Mouse (Mus musculus) kidney, embryonic 14.5 days (tissue): Measurements from ENCODE around the gene Ifi202b. TPM values are rescaled to one million over a fixed set of nuclear protein-coding genes. Genes with fewer than 3 reads are reported as not detected.
"Not testable (repeated sequence)": the region's sequence is repeated elsewhere in the genome, so short reads cannot be mapped to it uniquely, and the experiment has no call there.

Experiments
- ATAC-seq: fragments of 200-750 bp; cut with Nextera tagmentation; 2 replicates; pipeline ENCODE4 v1.8.0; 2017; ENCODE audit warnings: moderate number of reproducible peaks, mild to moderate bottlenecking, moderate TSS enrichment, moderate library complexity; ENCODE audit not compliant: low FRiP score, low TSS enrichment
- H3K27ac ChIP-seq: fragments of 300-500 bp; sonication (generic); 2 replicates; pipeline ENCODE4 v1.5.1; 2014; ENCODE audit warnings: low read depth, mild to moderate bottlenecking, low read length, moderate library complexity, mixed read lengths
- H3K27me3 ChIP-seq: fragments of 300-500 bp; sonication (generic); 2 replicates; pipeline ENCODE4 v1.6.1; 2014; ENCODE audit warnings: mild to moderate bottlenecking, low read length; ENCODE audit not compliant: control insufficient read depth, insufficient read depth
- H3K36me3 ChIP-seq: fragments of 300-500 bp; sonication (generic); 2 replicates; pipeline ENCODE4 v1.6.1; 2014; ENCODE audit warnings: low read length, mixed read lengths; ENCODE audit not compliant: control insufficient read depth, insufficient read depth
- H3K4me1 ChIP-seq: fragments of 300-500 bp; sonication (generic); 2 replicates; pipeline ENCODE4 v1.6.1; 2014; ENCODE audit warnings: low read length, mixed read lengths; ENCODE audit not compliant: control insufficient read depth, insufficient read depth
- H3K4me2 ChIP-seq: fragments of 300-500 bp; sonication (generic); replicated peaks from 2 replicates; pipeline ENCODE4 v1.6.1; 2014; ENCODE audit warnings: low read depth, mild to moderate bottlenecking, low read length
- H3K4me3 ChIP-seq: fragments of 300-500 bp; sonication (generic); 2 replicates; pipeline ENCODE4 v1.5.1; 2014; ENCODE audit warnings: mild to moderate bottlenecking, low read length
- H3K9ac ChIP-seq: fragments of 300-500 bp; sonication (generic); 2 replicates; pipeline ENCODE4 v1.6.1; 2014; ENCODE audit warnings: low read depth, mild to moderate bottlenecking, low read length, moderate library complexity
- H3K9me3 ChIP-seq: fragments of 300-500 bp; sonication (generic); 2 replicates; pipeline ENCODE4 v1.6.1; 2016; ENCODE audit warnings: low read length; ENCODE audit not compliant: control insufficient read depth
- WGBS: fragments of 180-500 bp; shearing (Covaris S2); extraction: QIAGEN DNeasy Blood & Tissue Kit; methylation state at CpG from one replicate; pipeline ENCODE4 v1.1.7; 2014; 5-methylcytosine and 5-hydroxymethylcytosine counted together
- polyA plus RNA-seq: library from polyadenylated mRNA; unstranded; fragments of >200 nt; fragmentation: Nextera tagmentation; extraction: Ambion mirVana; gene quantifications from 2 replicates; pipeline ENCODE4 v1.2.1, GENCODE M21; 2014

Gene Ifi202b
- polyA plus RNA-seq, 1 experiment from 2014 or later: not detected

GRCm38 (mm10) chr1:173959998-173960397, 22.5 kb downstream of the Ifi202b start:
- 38% methylated on average over 3 of the region's 3 CpGs for WGBS

GRCm38 (mm10) chr1:173955839-173956527, 26.6 kb downstream of the Ifi202b start:
- ATAC-seq, H3K4me1 ChIP-seq, H3K27ac ChIP-seq, H3K27me3 ChIP-seq, H3K4me3 ChIP-seq, H3K36me3 ChIP-seq, H3K4me2 ChIP-seq, H3K9me3 ChIP-seq, H3K9ac ChIP-seq: not testable (repeated sequence)
- 37% methylated on average over 3 of the region's 3 CpGs for WGBS

More at GRCm38 (mm10) chr1:173959998-173960397, 22.5 kb downstream of the Ifi202b start:
- H3K27me3 ChIP-seq, H3K36me3 ChIP-seq, H3K27ac ChIP-seq, H3K9ac ChIP-seq, H3K9me3 ChIP-seq, H3K4me3 ChIP-seq, H3K4me1 ChIP-seq, ATAC-seq, H3K4me2 ChIP-seq: not testable (repeated sequence)

GRCm38 (mm10) chr1:173955071-173955796, 27.3 kb downstream of the Ifi202b start:
- no peak for ATAC-seq
- WGBS: 97% methylated on average over 2 of the region's 2 CpGs

GRCm38 (mm10) chr1:173953563-173953962, 29.0 kb downstream of the Ifi202b start:
- ATAC-seq: no peak
- H3K4me1 ChIP-seq: no peaks in the 10 kb centered on the region
- H3K4me2 ChIP-seq: no peak overlapping the region
- no peaks in the 10 kb centered on the region for H3K9me3 ChIP-seq
- H3K36me3 ChIP-seq: no peaks in the 10 kb centered on the region
- WGBS: 79% methylated on average over 1 of the region's 1 CpGs
- H3K27me3 ChIP-seq: no peaks in the 10 kb centered on the region
- H3K4me3 ChIP-seq: no peak overlapping the region
- H3K27ac ChIP-seq: no peak overlapping the region
- H3K9ac ChIP-seq: no peak overlapping the region

More at GRCm38 (mm10) chr1:173955071-173955796, 27.3 kb downstream of the Ifi202b start:
- Histone ChIP-seq H3K9ac (no peak overlapping the region), H3K4me3 (no peak overlapping the region), H3K4me1 (no peaks in the 10 kb centered on the region), H3K9me3 (no peaks in the 10 kb centered on the region), H3K36me3 (no peaks in the 10 kb centered on the region), H3K4me2 (no peak overlapping the region), H3K27me3 (no peaks in the 10 kb centered on the region), H3K27ac (no peak overlapping the region)

- H3K4me1 ChIP-seq, H3K4me3 ChIP-seq, H3K27ac ChIP-seq, H3K4me2 ChIP-seq, H3K9me3 ChIP-seq, H3K27me3 ChIP-seq, ATAC-seq, H3K36me3 ChIP-seq, H3K9ac ChIP-seq: not testable (repeated sequence)
- 89% methylated on average over 2 of the region's 2 CpGs for WGBS
These were observed 33.5 kb downstream of the Ifi202b start for GRCm38 (mm10) chr1:173949044-173949443.

GRCm38 (mm10) chr1:173942780-173943066, 39.8 kb downstream of the Ifi202b start:
- not testable (repeated sequence) for H3K36me3 ChIP-seq, H3K9ac ChIP-seq, H3K9me3 ChIP-seq, H3K27me3 ChIP-seq, H3K4me2 ChIP-seq, H3K4me3 ChIP-seq, H3K27ac ChIP-seq, H3K4me1 ChIP-seq, ATAC-seq

- H3K9ac ChIP-seq, H3K27me3 ChIP-seq, H3K9me3 ChIP-seq, H3K4me1 ChIP-seq, ATAC-seq, H3K4me3 ChIP-seq, H3K27ac ChIP-seq, H3K4me2 ChIP-seq, H3K36me3 ChIP-seq: not testable (repeated sequence)
- WGBS: 77% methylated on average over 3 of the region's 3 CpGs
These were observed 40.4 kb downstream of the Ifi202b start, which contains the start of the genes Mndal and Ifi203 for GRCm38 (mm10) chr1:173941924-173942779. Gene Mndal, minus strand, starts transcription at chr1:173942491. Gene Ifi203, minus strand, starts transcription at chr1:173942672.

- ATAC-seq, H3K27ac ChIP-seq, H3K9ac ChIP-seq, H3K4me1 ChIP-seq, H3K4me3 ChIP-seq, H3K9me3 ChIP-seq, H3K4me2 ChIP-seq, H3K27me3 ChIP-seq, H3K36me3 ChIP-seq: not testable (repeated sequence)
- 86% methylated on average over 2 of the region's 2 CpGs for WGBS
These were observed 41.0 kb downstream of the Ifi202b start for GRCm38 (mm10) chr1:173941522-173941921.

- not testable (repeated sequence) for H3K27me3 ChIP-seq, H3K9me3 ChIP-seq, ATAC-seq, H3K4me3 ChIP-seq, H3K9ac ChIP-seq, H3K4me1 ChIP-seq, H3K4me2 ChIP-seq, H3K36me3 ChIP-seq, H3K27ac ChIP-seq
- 80% methylated on average over 2 of the region's 3 CpGs for WGBS
These were observed 63.3 kb downstream of the Ifi202b start for GRCm38 (mm10) chr1:173919279-173919678.
